Mouse (Mus musculus) G1E (cell line): Measurements from ENCODE around the gene Sgms1. TPM values are rescaled to one million over a fixed set of nuclear protein-coding genes. Genes with fewer than 3 reads are reported as not detected.

Experiments
- ATAC-seq: 2 replicates; pipeline ENCODE4 v1.8.0; 2016; ENCODE audit warnings: mild to moderate bottlenecking; ENCODE audit not compliant: insufficient number of reproducible peaks, poor library complexity, low FRiP score, severe bottlenecking; ENCODE audit errors: extremely low read depth
- DNase-seq: peaks from one replicate; pipeline ENCODE4 v3.0.0; 2012; ENCODE audit warnings: low spot score
- H3K27me3 ChIP-seq: 2 replicates; pipeline ENCODE4 v1.6.1; 2012; ENCODE audit warnings: mild to moderate bottlenecking, low read length, inconsistent platforms; ENCODE audit not compliant: insufficient read depth
- H3K36me3 ChIP-seq: replicated peaks from 2 replicates; pipeline ENCODE3; 2012; ENCODE audit warnings: mild to moderate bottlenecking, inconsistent platforms
- H3K4me1 ChIP-seq: 2 replicates; pipeline ENCODE4 v1.6.1; 2012; ENCODE audit warnings: low read depth, low read length, inconsistent platforms, mixed read lengths; ENCODE audit not compliant: insufficient read depth
- H3K4me3 ChIP-seq: 2 replicates; pipeline ENCODE4 v1.5.1; 2012; ENCODE audit warnings: low read depth, mild to moderate bottlenecking, inconsistent platforms, low read length, moderate library complexity, mixed read lengths
- H3K9me3 ChIP-seq: replicated peaks from 2 replicates; pipeline ENCODE4 v1.6.1; 2012; ENCODE audit warnings: inconsistent platforms
- CTCF ChIP-seq: IDR thresholded peaks from 2 replicates; pipeline ENCODE4 v1.5.1; 2012; ENCODE audit warnings: low read depth, low read length, inconsistent platforms, mixed read lengths
- GATA1 ChIP-seq: IDR thresholded peaks from 2 replicates; pipeline ENCODE4 v1.6.1; 2012; ENCODE audit warnings: borderline replicate concordance, low read length, inconsistent platforms, mixed read lengths
- GATA2 ChIP-seq: IDR thresholded peaks from 2 replicates; pipeline ENCODE4 v1.6.1; 2012; ENCODE audit warnings: low read depth, low read length, inconsistent platforms, borderline replicate concordance
- POLR2AphosphoS5 ChIP-seq: IDR thresholded peaks from 2 replicates; pipeline ENCODE4 v1.6.1; 2012; ENCODE audit warnings: low read depth, low read length, inconsistent platforms; ENCODE audit not compliant: insufficient replicate concordance
- TAL1 ChIP-seq: conservative IDR thresholded peaks from 2 replicates; pipeline ENCODE4 v1.6.1; 2012; ENCODE audit warnings: low read depth, low read length, inconsistent platforms, mixed read lengths
- polyA plus RNA-seq: library from polyadenylated mRNA; stranded (reverse); fragments of >175 nt; gene quantifications from 2 replicates; pipeline ENCODE4 v1.2.3, GENCODE M21; 2012
- total RNA-seq, 2 experiments: library from RNA; stranded (forward) in 1 of 2; stranded (reverse) in 1 of 2; fragments of 200-1000 nt in 1 of 2; fragments of >200 nt in 1 of 2; fragmentation: Nextera tagmentation in 1 of 2; gene quantifications; 2 replicates each; pipeline ENCODE4 v1.2.3; 2014 to 2017

Sgms1 gene
- total and polyA plus RNA-seq, 3 experiments = 14.5 to 91.0 (median 61.2) TPM

- no peak for DNase-seq
- no peak for TF ChIP-seq GATA2
- TF ChIP-seq GATA1 = no peak
- no peak for TF ChIP-seq CTCF
- TF ChIP-seq TAL1 = no peak
- TF ChIP-seq POLR2AphosphoS5 = no peak
- Histone ChIP-seq H3K27me3 (no peaks in the 10 kb centered on the region), H3K4me1 (peaks cover 43% of the 10 kb centered on the region), H3K9me3 (no peaks in the 10 kb centered on the region), H3K4me3 (no peak overlapping the region), H3K36me3 (peaks cover 59% of the 10 kb centered on the region)
- no peak; the same call in 1 of the 2 replicates for ATAC-seq
Measured at GRCm38 (mm10) chr19:32325100-32325768, 64.3 kb downstream of the Sgms1 start.

- Histone ChIP-seq H3K36me3 (peaks cover 60% of the 10 kb centered on the region), H3K9me3 (no peaks in the 10 kb centered on the region), H3K27me3 (no peaks in the 10 kb centered on the region), H3K4me3 (no peak overlapping the region), H3K4me1 (peaks cover 44% of the 10 kb centered on the region)
- TF ChIP-seq TAL1 = no peak
- no peak for TF ChIP-seq GATA2
- TF ChIP-seq CTCF = no peak
- no peak for TF ChIP-seq GATA1
- no peak for TF ChIP-seq POLR2AphosphoS5
- no peak for DNase-seq
- ATAC-seq = no peak
Measured at GRCm38 (mm10) chr19:32324550-32324949, 65.0 kb downstream of the Sgms1 start.

GRCm38 (mm10) chr19:32323070-32323469 is 66.4 kb downstream of the Sgms1 start:
- ATAC-seq = no peak

GRCm38 (mm10) chr19:32322429-32323035 is 67.0 kb downstream of the Sgms1 start:
- Histone ChIP-seq H3K4me3 (no peak overlapping the region), H3K4me1 (peaks cover 46% of the 10 kb centered on the region), H3K36me3 (peaks cover 53% of the 10 kb centered on the region), H3K27me3 (no peaks in the 10 kb centered on the region), H3K9me3 (no peaks in the 10 kb centered on the region)
- TF ChIP-seq TAL1 = no peak
- TF ChIP-seq CTCF = no peak
- no peak for TF ChIP-seq GATA2
- TF ChIP-seq GATA1 = no peak
- TF ChIP-seq POLR2AphosphoS5 = no peak
- ATAC-seq (no peak), DNase-seq (no peak)

More at GRCm38 (mm10) chr19:32323070-32323469, 66.4 kb downstream of the Sgms1 start:
- peaks cover 54% of the 10 kb centered on the region for H3K36me3 ChIP-seq
- H3K27me3 ChIP-seq = no peaks in the 10 kb centered on the region
- no peak overlapping the region for H3K4me3 ChIP-seq
- H3K9me3 ChIP-seq = no peaks in the 10 kb centered on the region
- TF ChIP-seq GATA1 (no peak), GATA2 (no peak), CTCF (no peak), POLR2AphosphoS5 (no peak)
- DNase-seq = no peak
- H3K4me1 ChIP-seq = peaks cover 46% of the 10 kb centered on the region

GRCm38 (mm10) chr19:32320366-32320666 is 69.2 kb downstream of the Sgms1 start:
- H3K27me3 ChIP-seq = no peaks in the 10 kb centered on the region
- ATAC-seq (peak; percentile 40; the same call in 1 of the 2 replicates), DNase-seq (peak; percentile 43)
- no peak overlapping the region for H3K4me3 ChIP-seq
- H3K4me1 ChIP-seq = peaks cover 58% of the 10 kb centered on the region
- no peaks in the 10 kb centered on the region for H3K9me3 ChIP-seq
- peak; percentile 45; the same call in 1 of the 2 replicates for TF ChIP-seq CTCF
- no peak for TF ChIP-seq TAL1
- H3K36me3 ChIP-seq = peaks cover 42% of the 10 kb centered on the region

GRCm38 (mm10) chr19:32319531-32320365 is 69.8 kb downstream of the Sgms1 start:
- Histone ChIP-seq H3K27me3 (no peaks in the 10 kb centered on the region), H3K4me3 (no peak overlapping the region), H3K36me3 (peaks cover 40% of the 10 kb centered on the region), H3K4me1 (peaks cover 57% of the 10 kb centered on the region), H3K9me3 (no peaks in the 10 kb centered on the region)
- ATAC-seq (no peak), DNase-seq (no peak)
- no peak for TF ChIP-seq GATA1
